Mouse (Mus musculus): ENCODE measurements around the gene Hcfc1r1.

The Hcfc1r1 gene

GRCm38 (mm10) chr17:23673424-23674073 is at the start of gene Hcfc1r1, which contains the start of gene Thoc6:
Gene Hcfc1r1 (plus strand): TSS chr17:23673596.
Gene Thoc6 (minus strand): TSS chr17:23673882.
- DNase-seq (ENCODE audit: low spot score in 2 of 2): peak; percentile 93 to 95

- DNase-seq (ENCODE audit: low spot score in 2 of 2): no peak
Measured at GRCm38 (mm10) chr17:23627813-23628212, 45.6 kb upstream of the Hcfc1r1 start.

GRCm38 (mm10) chr17:23630195-23631020 is 43.0 kb upstream of the Hcfc1r1 start:
- peak; percentile 40 to 58 for DNase-seq (ENCODE audit: low spot score in 2 of 2)

GRCm38 (mm10) chr17:23631241-23631640 is 42.2 kb upstream of the Hcfc1r1 start:
- DNase-seq (ENCODE audit: low spot score in 2 of 2): no peak

- DNase-seq (ENCODE audit: low spot score in 2 of 2): no peak
Measured at GRCm38 (mm10) chr17:23644613-23645495, 28.5 kb upstream of the Hcfc1r1 start, which contains the start of gene Mmp25. Gene Mmp25 (minus strand): TSS chr17:23645277.

GRCm38 (mm10) chr17:23645894-23646293 is 27.5 kb upstream of the Hcfc1r1 start:
- no peak for DNase-seq (ENCODE audit: low spot score in 2 of 2)

DNA sequence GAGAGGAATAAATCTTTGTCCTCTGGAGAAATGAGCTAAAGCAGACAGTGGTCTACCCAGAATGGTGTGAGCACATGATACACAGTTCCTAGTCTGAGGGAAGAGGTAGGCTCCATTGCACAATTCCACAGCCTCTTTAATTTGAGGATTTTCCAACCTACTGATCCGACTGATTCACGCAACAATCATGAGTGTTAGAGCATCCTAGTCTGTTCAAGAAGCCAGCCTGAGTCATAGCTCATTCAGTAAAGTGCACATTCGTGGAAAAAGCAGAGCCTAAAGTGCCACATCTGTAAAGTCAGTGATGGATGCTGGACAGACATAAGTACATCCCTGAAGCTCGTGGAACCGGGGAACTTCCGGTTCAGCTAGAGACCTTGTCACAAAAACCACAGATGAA is 22.0 kb upstream of the Hcfc1r1 start:
- no peak for DNase-seq (ENCODE audit: low spot score in 2 of 2)

DNA sequence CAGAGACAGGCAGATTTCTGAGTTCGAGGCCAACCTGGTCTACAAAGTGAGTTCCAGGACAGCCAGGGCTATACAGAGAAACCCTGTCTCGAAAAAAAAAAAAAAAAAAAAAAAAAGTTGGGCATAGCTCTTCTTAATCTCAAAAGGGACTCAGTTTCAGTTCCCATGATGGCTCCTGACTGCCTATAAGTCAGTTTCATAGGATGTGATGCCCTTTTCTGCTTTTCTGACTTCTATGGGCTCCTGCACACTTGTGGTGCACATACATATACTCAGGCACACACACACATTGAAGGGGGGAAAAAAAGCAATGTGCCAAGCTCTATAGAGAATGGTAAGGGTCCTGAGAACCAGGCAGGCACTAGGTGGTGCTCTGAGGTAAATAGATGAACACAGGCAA is 20.1 kb upstream of the Hcfc1r1 start:
- DNase-seq (ENCODE audit: low spot score in 2 of 2): no peak

DNA sequence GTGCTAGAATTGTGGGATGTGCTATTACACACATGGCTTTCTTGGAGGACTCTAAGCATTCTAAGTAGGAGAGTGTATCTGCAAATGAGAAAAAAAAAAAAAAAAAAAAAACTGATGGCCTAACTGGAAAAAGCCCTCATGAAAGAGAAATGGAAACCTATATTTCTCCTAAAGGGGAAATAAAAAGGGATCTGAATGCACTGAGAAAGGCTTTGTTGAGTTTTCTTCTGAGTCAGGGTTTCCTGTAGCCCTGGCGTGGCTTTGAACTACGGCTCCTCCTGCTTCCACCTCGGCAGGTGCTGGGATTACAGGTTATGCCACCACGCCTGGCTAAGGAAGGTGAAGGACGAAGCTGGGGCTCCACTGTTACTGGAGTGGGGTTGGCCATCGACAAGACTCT is 19.4 kb upstream of the Hcfc1r1 start:
- no peak for DNase-seq (ENCODE audit: low spot score in 2 of 2)

DNA sequence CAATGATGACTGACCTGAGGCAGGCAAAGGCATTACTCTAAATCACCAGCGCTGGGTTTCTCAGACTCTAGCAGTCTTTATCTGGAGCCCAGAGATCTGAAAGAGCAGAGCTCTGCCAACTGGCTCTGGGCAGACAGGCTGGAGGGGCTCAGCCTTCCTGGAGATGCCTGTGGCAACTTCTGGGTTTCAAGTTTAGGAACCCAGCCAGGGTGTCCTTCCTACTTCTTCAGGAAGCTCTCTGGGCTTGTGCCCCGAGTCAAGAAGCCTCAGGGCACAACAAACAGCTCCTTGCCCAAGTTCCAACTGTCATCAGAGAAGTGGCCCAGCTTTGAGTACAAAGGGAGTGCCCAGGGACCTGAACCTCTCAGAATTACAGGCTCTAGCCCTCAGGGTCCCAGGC is 19.0 kb upstream of the Hcfc1r1 start:
- DNase-seq (ENCODE audit: low spot score in 2 of 2): no peak

GRCm38 (mm10) chr17:23658450-23658849 is 14.9 kb upstream of the Hcfc1r1 start:
- DNase-seq (ENCODE audit: low spot score in 2 of 2): no peak

GRCm38 (mm10) chr17:23660117-23660875 is 13.1 kb upstream of the Hcfc1r1 start, which contains the start of gene Bicdl2:
Gene Bicdl2 (plus strand): TSS chr17:23660506.
- DNase-seq (ENCODE audit: low spot score in 2 of 2): no peak

- no peak for DNase-seq (ENCODE audit: low spot score in 2 of 2)
Measured at GRCm38 (mm10) chr17:23660876-23661200, 12.6 kb upstream of the Hcfc1r1 start.

GRCm38 (mm10) chr17:23661526-23661925 is 11.9 kb upstream of the Hcfc1r1 start:
- no peak for DNase-seq (ENCODE audit: low spot score in 2 of 2)

GRCm38 (mm10) chr17:23664556-23665021 is 8.8 kb upstream of the Hcfc1r1 start:
- no peak for DNase-seq (ENCODE audit: low spot score in 2 of 2)

DNA sequence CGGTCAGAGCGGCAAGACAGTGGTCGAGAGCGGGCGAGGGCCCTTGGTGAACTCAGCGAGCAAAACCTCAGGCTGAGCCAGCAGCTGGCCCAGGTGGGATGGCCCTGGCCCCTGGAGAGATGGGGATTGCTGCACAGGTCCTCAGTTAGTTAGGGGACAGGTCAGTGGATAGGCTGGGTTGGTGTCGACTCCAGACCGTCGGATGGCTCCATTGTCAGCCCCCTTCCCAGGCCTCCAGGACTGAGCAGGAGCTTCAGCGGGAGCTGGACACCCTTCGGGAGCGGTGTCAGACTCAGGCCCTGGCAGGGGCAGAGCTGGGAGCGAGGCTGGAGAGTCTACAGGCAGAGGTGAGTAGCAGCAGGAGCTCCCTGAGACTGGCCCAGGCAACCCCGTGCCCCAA is 7.9 kb upstream of the Hcfc1r1 start:
- no peak for DNase-seq (ENCODE audit: low spot score in 2 of 2)

DNA sequence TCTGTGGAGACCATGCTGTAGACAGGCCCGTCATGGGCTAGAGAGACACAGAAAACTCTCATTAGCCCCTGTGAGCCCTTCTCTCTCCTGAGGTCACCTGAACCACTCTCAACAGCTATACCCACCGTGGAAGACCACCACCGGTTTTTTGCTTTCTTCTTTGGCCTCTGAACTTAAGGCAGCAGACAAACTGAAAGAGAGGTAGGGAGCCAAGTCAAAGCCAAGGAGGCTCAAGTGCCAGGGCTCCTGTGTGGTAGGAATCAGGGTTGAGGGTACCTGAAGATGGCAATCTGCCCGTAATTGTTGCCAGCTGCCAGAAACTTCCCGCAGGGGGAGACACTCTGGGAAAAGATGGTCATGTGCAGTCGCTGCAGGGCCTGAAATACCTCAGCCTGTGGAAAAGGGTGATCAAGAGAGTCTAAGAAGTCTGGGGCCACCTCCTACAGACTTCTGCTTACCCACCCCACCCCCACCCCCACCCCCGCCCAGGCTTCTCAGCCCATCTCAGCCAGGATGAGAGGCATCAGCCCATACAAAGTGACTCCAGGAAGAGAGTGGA is 2.8 kb upstream of the Hcfc1r1 start:
- no peak for DNase-seq (ENCODE audit: low spot score in 2 of 2)

GRCm38 (mm10) chr17:23671519-23671918 is 1.9 kb upstream of the Hcfc1r1 start:
- DNase-seq (ENCODE audit: low spot score in 2 of 2): no peak

GRCm38 (mm10) chr17:23672761-23673160 is 635 bp upstream of the Hcfc1r1 start:
- DNase-seq (ENCODE audit: low spot score in 2 of 2): no peak

- peak; percentile 50 to 64 for DNase-seq (ENCODE audit: low spot score in 2 of 2)
Measured at GRCm38 (mm10) chr17:23674271-23674952, 1.0 kb downstream of the Hcfc1r1 start.

Measured in heart, adult 9 months (tissue).